Mouse (Mus musculus) urinary bladder, postnatal 10 days (tissue): ENCODE data around the gene Vps51.
"Not testable (repeated sequence)": the region's sequence is repeated elsewhere in the genome, so short reads cannot be mapped to it uniquely, and the experiment has no call there.

ENCODE experiments used
- DNase-seq: peaks from one replicate; pipeline ENCODE4 v3.0.0; 2022; ENCODE audit warnings: low spot score

Vps51 gene

DNA sequence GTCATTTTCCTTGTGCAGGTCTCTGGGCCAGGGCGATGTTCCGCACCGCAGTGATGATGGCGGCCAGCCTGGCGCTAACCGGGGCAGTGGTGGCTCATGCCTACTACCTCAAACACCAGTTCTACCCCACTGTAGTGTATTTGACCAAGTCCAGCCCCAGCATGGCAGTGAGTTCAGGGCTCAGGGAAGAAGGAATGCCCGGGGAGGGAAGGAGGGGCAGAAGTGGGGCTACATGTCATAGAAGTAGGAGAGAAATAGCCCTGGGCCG, 29.2 kb downstream of the Vps51 start:
- no peak for DNase-seq

DNA sequence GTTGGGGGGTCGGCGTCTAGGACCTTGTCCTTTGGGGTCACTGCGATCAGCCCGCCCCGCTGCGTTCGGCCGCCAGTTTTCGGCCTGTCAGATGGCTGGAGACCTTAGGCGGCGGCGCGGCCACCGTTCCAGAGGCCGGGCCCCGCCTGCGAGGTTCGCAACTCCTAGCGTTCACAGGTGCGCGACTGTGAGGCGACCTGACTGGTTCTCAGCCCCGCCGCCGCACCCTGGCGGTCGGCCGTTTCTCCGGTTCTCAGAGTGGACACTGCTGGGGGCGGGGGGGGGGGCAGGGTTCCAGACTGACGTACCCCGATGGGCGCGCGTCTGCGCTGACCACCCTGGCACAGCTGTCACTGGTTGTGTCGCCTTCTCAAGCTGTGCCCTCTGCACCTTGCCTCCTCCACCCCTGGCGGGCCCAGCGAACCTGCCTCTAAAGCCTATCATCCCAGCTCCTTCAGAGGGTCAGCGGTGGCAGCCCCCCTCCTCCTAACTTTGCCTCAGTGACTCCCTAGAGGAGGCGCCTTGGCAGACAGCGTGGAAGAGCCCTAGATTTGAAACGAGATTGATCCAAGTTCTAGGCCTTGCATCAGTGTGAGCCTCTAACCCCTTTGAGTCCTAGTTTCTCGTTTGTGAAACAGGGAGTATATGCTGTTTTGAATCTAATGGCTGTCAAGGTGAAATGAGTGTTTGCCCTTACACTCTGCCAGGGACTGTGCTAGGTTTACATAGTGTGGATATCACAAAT, 29.7 kb downstream of the Vps51 start:
- DNase-seq = no peak

DNA sequence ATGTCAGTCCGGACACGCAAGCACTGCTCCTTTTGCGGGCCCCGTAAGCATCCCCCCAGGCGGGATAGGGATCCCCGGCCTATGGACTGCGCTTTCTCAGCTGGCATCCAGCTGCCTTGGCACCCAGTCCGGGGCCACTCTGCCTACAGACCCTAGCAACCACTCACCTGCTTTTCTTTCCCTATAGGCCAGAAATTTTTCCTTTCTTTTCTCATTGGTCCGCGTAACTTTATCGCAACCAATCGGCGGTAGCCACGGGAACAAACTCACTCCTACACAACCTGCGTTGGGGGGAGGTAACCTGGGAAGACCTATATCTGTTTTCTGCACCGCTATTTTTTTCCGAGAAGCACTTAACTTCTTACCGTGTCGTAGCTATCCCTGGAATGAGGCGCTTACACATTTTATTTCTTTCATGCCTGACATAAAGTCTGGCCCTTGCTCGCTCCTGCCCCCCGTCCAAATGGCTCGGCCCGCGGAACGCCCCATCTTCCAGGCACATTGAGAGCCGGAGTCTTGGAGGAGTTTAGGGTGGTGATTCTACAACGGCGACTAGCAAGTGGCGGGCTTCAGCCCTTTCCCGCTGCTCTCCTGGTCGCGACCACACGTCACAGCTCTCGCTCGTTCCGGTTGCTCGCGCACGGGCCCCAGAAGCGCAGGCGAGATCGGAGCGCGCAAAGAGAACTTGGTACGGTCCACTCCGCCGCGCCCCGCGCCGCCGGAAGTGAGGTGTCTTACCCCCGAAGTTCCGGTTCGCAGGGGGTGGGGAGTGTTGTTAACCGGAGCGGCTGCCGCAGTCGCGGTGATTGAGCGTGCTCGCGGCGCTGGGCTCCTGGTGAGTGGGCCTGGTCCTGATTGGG, 30.5 kb downstream of the Vps51 start, which contains the start of gene Syvn1:
TSS of gene Syvn1 (plus strand) at position 283 of the 860 bp plus-strand sequence.
- peak; percentile 70 for DNase-seq

DNA sequence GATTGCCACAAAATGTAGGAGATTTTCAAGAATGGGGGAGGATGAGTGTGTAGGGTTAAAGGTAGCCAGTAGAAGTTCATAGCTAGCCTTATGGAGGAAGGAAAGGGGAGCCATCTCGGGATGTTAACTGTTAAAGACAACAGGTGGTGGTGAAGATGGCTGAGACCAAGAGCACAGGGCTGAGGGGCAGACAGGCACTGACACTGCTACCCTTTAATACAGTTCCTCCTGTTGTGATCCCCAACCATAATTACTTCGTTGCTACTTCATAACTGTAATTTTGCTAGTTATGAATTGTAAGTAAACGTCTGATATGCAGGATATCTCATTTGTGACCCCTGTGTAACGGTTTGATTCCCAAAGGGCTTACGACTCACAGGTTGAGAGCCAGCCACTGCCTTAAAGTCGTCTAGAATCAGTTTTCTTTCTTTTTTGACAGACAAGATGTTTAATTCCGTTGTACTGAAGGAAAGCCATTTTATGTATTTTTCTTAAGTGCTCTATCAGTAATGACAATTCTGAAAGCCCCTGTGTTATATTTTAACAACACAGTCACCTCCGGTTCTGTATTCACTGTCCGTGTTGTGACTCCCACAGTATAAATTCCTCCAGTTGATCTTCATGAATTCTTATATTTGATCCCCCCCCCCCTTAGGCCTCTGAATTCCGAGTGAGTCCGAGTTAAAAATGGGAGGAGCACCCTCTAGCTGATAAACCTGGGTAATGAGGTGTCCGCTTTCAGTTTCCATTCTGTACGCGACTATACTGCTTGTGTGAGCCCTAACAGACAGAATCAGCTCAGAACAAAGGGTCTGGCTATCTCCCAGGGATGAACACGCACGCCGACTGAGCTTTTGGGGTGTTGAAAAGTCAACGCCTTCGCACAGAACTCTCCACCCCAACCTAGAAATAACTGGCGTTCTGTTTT, 31.4 kb downstream of the Vps51 start:
- no peak for DNase-seq

DNA sequence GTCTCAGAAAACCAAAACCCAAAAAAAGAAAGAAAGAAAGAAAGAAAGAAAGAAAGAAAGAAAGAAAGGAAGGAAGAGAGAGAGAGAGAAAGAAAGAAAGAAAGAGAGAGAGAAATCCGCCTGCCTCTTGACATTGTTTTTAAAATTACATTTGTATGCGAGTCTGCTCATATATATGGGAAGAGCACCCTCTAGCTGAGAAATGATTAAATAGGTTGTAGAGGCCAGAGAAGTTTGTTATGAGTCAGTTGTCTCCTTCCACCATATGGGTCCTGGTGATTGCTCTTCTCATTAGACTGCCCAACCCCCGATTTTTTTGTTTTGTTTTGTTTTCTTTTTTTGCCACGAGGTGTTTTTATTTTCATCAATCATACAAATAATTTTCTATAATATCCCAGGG, 32.9 kb downstream of the Vps51 start:
- DNase-seq = not testable (repeated sequence)

DNA sequence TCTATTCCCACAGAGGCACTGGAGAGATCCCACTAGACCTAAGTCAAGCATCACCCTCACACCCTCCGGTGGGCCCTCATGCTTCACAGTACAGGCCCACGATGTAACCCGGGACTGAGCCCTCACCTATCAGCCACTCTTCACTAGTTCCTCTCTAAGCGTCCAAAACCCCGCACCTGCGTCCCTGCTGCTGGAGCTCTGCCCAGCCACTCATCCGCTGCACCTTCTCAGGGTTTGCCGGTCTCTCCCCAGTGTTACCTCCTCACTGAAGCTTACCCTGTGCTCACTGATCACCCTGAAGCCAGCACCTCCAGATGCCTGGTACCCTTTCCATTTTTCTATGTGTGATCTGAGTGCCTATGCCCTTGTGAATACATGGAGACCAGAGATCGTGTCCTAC, 34.7 kb downstream of the Vps51 start:
- DNase-seq = no peak

DNA sequence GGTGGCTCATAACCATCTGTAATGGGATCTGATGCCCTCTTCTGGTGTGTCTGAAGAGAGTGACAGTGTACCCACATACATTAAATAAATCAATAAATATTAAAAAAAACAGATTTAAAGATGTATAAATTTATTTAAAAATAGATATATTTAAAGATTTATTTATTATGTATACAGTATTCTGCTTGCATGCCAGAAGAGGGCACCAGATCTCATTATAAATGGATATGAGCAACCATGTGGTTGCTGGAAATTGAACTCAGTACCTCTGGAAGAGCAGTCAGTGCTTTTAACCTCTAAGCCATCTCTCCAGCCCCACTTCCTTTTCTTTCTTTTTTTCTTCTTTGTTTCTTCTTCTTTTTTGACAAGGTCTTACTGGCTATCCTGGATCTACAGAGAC, 37.0 kb downstream of the Vps51 start:
- DNase-seq = no peak

DNA sequence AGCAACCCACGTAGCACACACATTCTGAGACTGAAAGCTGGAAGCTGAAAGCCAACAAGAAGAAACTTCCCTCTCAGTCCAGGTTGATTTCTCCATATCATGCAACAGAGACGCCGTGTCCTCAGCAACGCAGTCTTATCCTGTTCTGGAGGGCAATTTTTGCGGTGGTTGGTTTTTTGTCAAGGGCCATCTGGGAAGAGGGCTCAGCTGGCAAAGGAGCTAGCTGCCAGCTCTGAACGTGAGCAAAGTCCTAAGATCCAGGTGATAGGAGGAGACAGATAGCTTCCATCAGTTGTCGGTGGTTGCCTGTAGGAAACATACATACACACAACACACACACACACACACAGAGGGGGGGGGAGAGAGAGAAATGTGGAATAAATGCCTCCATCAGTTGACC, 38.7 kb downstream of the Vps51 start:
- DNase-seq = no peak

DNA sequence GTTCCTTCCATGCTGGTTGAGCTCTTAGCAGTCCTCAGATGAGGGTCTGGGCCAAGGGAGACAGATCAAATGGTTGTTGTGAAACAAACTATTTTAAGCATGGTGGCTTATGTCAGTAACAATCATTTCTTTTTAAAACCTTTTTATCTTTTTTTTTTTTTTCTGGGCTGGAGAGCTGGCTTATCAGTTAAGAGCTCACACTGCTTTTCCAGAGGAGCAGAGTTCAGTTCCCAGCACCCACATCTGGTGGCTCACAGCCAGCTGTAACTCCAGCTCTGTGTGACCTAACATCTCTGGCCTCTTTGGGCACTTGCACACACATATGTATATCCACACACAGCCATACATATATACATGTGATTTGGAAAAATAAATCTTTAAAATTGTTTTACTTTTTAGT, 39.3 kb downstream of the Vps51 start:
- no peak for DNase-seq

DNA sequence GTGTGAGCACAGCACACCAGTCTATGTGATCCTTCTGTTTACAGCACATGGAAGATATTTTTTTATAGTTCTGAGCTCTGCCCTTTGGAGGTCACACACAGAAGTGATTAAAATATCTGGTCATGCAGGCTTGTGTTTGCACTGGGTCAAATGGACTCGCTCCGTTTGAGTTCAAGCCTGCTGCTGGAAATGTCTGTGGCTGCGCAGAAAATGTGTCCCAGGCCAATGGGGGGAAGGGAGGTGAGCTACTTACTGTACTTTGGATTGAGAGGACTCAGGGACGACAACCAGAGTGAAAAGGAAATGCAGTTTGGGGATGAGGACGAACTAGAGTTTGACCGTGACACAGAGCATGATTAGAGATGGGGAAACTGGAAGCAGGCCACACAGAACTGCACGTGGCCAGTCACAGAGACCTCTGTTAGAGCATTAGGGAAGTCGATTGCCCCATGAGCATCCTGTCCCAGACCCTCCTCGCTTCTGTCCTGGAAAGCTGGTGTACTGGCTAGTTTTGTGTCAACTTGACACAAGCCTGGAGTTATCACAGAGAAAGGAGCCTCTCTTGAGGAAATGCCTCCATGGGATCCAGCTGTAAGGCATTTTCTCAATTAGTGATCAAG, 41.0 kb downstream of the Vps51 start:
- DNase-seq = no peak

DNA sequence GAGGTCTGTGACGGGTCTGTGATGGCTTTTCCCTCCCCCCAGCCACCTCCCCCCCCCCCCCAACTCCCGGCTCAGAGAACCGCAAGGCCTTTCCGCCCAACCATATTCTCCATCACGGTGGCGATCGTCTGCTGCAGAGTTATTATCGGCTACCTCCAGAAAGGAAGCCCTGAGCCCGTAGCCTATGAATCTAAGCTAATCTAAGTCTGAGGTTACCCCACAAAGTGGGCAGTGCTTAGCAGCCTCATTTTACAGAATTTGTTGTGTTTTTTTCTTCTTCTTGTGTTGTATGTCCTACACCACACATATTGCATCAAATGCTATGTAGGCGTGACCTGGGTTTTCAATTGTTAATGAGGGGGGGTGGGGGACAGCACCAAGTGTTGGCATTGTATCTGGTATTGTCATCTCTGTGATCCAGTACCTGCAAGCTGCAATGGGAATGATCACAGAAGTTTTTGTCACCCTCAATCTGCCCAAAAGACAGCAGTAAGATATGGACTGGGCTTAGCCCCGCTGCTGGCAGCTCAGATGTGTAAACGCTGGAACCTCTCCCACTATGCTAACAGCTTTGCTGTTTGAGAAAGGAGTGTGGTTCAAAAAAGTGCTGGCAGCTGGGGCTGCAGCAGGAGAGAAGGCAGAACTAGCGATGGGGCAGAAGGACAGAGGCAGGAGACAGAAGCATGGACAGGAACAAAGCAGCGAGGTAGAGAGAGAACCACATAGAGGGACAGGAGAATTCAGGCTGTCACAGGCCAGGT, 46.3 kb downstream of the Vps51 start:
- DNase-seq = no peak

DNA sequence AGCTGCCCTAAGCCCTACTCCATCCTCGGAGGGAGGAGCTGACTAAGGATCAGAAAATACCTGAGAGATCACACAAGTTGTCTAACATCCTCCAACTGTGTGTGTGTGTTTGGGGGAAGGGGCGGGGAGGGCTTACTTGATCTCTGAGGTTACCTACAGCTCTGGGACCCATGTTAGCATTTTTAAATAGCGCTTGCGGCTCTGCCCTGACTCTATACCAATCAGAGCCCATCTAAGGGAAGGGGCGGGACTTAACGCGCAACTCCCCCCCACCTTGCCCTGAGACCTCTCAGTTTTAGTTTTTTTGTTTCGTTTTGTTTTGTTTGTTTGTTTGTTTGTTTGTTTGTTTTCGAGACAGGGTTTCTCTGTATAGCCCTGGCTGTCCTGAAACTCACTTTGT, 47.6 kb downstream of the Vps51 start:
- no peak for DNase-seq

DNA sequence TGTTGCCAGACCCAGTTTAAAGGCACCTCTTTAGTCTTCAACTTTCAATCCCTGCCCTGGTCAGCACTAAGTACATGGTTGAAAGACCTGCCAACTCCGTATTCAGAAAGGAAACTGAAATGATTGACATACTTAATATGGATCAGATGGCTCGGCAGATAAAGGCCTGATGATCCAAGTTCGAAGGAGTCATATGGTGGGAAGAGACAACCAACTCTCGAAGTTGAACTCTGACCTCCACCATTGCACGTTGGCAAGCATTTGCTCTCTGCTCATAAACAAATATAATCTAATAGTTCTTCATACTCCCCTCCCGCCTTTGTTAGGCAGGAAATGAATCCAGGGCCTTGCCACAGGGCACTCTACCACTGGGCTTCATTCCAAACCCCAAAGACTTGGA, 48.0 kb downstream of the Vps51 start:
- DNase-seq = no peak

DNA sequence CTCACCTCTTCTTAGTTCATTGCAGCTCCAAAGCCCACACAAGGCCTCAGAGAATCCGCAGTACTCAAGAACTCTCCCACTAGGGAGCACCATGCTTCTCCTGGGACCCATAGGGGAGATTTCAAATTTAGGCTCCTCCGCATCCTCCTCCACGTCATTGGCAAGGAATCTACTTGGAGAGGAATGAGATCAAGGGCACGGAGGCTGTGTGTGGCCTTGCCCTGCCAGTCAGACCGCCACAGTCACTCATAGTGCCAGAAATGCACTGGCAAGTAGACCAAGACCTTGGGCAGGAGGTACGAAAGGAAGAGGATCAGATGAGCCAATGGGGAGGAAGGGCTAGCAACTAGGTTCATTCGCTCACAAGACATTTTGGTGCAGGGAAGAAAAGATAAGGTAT, 53.1 kb downstream of the Vps51 start:
- no peak for DNase-seq

DNA sequence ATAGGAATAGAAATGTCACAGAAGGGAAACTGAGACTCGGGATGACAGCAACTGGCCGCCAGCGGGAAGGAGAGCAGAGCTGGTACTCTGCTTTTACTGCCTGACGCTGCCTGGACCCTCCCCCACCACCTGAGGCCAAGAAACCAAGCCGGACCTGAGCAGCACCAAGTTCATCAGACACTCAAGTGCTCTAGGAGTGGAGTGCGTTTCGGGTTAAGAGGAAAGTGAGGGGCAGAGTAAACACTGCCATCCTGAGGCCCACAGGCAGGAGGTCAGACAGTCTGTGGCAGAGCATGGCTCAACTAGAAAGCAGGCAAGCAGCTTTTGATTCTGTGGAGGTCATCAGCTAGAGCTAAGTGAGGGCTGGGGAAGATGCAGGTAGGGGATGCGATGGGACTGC, 54.0 kb downstream of the Vps51 start:
- no peak for DNase-seq

DNA sequence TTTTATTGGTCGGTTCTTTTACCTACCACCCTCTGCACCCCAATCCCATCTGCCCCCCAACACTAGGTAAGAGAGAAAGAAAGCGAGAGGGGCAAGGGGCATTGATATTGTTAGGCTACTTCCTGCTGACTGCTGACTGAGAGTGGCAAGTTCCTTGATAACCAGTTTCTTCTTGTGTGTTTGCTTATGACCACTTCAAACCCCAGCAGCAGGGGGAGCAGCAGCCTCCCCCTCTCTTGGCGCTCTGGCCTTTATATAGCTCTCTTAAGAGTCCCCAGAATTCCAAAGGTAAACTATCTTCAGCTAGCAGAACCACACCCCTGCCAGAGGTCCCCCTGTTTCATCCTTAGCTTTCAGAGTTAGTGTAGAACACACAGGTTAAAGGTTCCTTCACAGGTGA, 56.8 kb downstream of the Vps51 start:
- DNase-seq = no peak

DNA sequence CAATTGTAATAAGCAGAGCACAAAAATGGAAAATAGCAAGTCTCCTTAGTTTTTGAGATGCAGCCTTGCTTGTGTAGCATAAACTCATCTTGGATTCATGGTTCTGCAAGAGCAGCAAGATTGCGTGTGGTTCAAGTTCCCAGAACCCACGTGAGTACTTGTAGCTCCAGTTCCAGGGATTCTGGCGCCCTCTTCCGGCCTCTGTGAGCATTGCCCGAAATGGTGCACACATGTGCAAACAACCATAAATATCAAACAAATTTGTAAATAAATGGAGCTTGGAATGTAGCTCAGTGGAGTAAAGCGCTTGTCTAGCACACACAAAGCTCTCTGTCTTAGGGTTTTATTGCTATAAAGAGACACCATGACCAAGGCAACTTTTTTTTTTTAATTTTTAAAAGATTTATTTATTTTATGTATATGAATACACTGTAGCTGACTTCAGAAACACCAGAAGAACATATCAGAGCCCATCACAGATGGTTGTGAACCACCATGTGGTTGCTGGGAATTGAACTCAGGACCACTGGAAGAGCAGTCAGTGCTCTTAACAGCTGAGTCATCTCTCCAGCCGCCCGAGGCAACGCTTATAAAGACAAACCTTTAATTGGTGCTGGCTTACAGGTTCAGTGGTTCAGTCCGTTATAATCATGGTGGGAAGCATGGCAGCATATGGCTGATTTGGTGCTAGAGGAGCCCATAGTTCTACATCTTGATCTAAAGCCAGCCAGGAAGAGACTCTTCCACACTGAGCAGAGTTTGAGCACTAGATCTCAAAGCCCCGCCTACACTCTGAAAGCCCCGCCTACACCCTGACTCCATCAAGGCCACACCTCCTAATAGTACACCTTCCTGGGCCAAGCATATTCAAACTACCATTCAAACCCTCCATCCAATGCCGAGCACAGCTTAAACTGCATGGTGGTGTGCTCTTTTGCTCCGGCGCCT, 58.6 kb downstream of the Vps51 start:
- peak; percentile 69 for DNase-seq
